Mouse (Mus musculus): ENCODE measurements around the gene Ccdc24.

- TF ChIP-seq CTCF (IDR thresholded peaks at IDR 0.05; ENCODE audit: borderline replicate concordance, insufficient read depth, low read depth, low read length): no peak
- TF ChIP-seq POLR2A (IDR thresholded peaks at IDR 0.05; ENCODE audit: borderline replicate concordance, insufficient read depth, low read length): no peak
Measured at GRCm38 (mm10) chr4:117873615-117874014, 1.3 kb upstream of the Ccdc24 start.

Measured in cerebellum, adult 2 months (tissue).